Mouse (Mus musculus) c-Kit-negative CD71-positive TER-119-positive erythroid progenitor cells, embryonic 14.5 days (primary cell): ENCODE measurements around the gene Lamc3.
A peak's percentile ranks its signal among the peaks of the same experiment; 100 is the strongest.

Experiments
- DNase-seq: peaks from one replicate; pipeline ENCODE4 v3.0.0-alpha.2; 2013; ENCODE audit warnings: low read depth, low spot score

Gene Lamc3

DNA sequence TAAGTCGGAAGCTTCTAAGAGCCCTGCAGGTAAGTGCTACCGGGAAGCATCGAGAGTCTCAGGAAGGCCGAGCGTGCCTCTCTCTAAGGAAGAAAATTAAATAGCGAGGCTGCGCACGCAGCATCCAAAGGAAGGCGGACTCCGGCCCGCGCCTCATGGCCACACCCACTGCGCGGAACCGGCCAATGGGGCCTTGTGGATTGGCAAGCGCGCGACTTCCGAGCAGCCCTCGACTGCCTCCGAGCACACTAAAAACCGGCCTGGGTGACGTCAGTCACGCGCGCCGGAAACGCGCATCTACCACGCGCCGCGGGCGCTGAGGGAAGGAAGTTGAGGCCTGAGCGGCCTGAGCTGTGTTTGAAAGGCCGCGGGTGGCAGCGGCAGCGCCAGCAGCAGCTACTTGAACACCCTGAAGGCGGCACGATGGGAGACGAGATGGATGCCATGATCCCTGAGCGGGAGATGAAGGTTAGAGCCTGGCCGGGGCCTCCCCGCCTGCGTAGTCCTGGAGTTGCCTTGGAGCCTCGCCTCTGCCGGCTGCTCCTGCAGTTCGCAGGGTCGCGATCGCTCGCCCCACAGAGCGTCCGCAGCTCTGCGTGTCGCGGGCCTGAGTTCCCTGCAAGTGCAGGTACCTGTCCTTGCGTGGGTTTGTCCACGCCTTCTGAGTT is 87.2 kb downstream of the Lamc3 start, which contains the start of gene Nup214:
Nup214 (plus strand) TSS at position 296 of the 668 bp plus-strand sequence.
- DNase-seq = peak; percentile 96

DNA sequence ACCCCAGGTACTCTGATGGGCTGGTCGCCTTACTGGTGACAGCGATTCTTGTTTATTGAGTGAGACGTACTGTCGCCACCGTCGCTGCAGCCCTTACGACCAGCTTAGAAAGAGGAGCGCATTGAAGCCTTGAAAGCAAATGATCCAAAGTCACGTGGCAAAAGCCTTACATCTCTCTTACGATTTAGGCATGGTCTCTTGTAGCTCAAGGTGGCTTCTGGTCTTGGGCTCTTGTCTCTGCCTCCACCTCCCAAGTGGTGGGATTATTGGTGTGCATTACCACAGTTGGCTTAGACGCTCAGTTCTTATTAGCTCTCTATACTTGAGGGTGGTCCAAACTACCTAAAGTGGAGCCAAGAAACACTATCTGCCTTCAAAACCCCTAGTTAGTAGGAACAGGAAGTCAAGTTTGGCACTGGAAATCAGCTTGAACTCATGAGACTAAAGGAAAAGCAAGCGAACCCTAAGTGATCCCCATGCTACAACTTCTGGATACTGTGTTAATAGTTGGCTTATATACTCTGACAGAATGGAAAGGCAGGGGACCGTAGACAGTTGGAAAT is 87.8 kb downstream of the Lamc3 start:
- DNase-seq = peak; percentile 11

DNA sequence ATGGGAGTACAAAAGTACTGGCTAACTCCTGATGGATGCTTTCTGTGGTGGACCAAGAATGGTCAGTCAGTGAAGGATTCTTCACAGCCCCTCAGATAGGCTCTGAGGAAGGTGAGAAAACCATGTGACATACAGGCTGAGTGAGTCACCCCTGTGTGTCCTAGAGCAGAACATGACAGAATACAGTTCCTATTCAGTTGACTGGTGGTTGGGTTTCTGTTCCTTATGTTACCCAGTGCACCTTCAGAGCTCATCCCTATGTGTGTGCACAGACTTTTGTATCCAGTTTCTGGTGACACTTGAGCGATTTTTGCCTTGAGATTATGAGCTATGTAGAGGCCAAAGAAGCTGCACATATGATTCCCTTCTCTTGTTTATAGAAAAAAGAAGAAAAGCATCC is 100.7 kb downstream of the Lamc3 start:
- no peak for DNase-seq

- no peak for DNase-seq
Observed at GRCm38 (mm10) chr2:31990961-31991360, 103.9 kb downstream of the Lamc3 start.

DNA sequence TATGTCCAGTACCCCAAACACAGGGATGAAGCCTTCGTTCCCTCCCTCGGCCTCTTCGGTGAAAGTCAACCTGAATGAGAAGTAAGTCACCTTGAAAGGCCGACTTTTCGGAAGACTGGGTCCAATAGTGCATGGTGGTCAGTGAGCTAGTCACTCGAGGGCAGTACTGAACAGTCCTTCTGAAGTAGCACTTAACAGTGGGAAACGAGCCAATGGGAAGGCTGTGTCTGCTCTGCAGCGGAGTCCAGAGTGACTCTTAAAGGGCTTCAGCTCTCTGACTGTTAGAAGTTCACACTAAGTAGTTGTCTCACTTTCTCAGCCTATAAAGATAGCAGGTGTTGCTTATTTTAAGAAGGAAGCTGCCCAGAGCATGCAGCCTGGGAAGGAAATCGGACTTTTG is 107.8 kb downstream of the Lamc3 start:
- no peak for DNase-seq

DNA sequence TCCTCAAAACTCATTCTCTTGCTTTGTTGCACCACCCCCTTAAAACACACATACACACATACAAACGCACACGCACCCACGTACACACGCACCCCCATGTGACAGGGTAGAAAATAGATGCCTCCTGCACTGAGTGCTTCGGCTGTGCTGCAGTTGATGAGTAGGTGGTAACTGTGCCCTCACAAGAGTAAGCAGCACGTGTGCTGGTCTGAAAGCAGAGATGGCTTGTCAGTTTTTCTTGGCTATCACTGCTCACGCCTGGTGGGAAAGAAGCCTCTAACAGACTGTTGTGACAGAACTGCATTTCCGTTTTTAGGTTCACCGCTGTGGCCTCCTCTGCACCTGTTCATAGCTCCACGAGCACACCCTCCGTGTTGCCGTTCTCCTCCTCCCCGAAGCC is 109.0 kb downstream of the Lamc3 start:
- DNase-seq = no peak
